Mouse (Mus musculus): ENCODE results near the gene Gypa.
A peak's percentile ranks its signal among the peaks of the same experiment; 100 is the strongest.

Gypa gene

GRCm38 (mm10) chr8:80493523-80494345 lies at the start of gene Gypa:
Gene Gypa, plus strand, starts transcription at chr8:80493781.
- peak; percentile 61 to 84 for DNase-seq (ENCODE audit: low spot score in 2 of 2)

- DNase-seq (ENCODE audit: low spot score in 2 of 2) = no peak
These were observed 49.0 kb upstream of the Gypa start for GRCm38 (mm10) chr8:80444534-80445072.

GRCm38 (mm10) chr8:80447217-80447616 lies 46.4 kb upstream of the Gypa start:
- DNase-seq (ENCODE audit: low spot score in 2 of 2) = no peak

- DNase-seq (ENCODE audit: low spot score in 2 of 2) = no peak
These were observed 41.5 kb upstream of the Gypa start for GRCm38 (mm10) chr8:80451938-80452690.

GRCm38 (mm10) chr8:80463450-80463917 lies 30.1 kb upstream of the Gypa start:
- DNase-seq (ENCODE audit: low spot score in 2 of 2) = no peak

- DNase-seq (ENCODE audit: low spot score in 2 of 2) = peak in 1 of 2 experiments; percentile 17
These were observed 18.6 kb upstream of the Gypa start for GRCm38 (mm10) chr8:80474971-80475370.

- DNase-seq (ENCODE audit: low spot score in 2 of 2) = no peak
These were observed 15.4 kb upstream of the Gypa start for GRCm38 (mm10) chr8:80478156-80478555.

GRCm38 (mm10) chr8:80479129-80479528 lies 14.5 kb upstream of the Gypa start:
- no peak for DNase-seq (ENCODE audit: low spot score in 2 of 2)

GRCm38 (mm10) chr8:80482173-80482572 lies 11.4 kb upstream of the Gypa start:
- DNase-seq (ENCODE audit: low spot score in 2 of 2) = no peak

- DNase-seq (ENCODE audit: low spot score in 2 of 2) = no peak
These were observed 10.5 kb upstream of the Gypa start for GRCm38 (mm10) chr8:80482822-80483774.

GRCm38 (mm10) chr8:80491562-80491961 lies 2.0 kb upstream of the Gypa start:
- no peak for DNase-seq (ENCODE audit: low spot score in 2 of 2)

- peak; percentile 35 to 48 for DNase-seq (ENCODE audit: low spot score in 2 of 2)
These were observed 567 bp upstream of the Gypa start for GRCm38 (mm10) chr8:80492987-80493441.

- no peak for DNase-seq (ENCODE audit: low spot score in 2 of 2)
These were observed 722 bp downstream of the Gypa start for GRCm38 (mm10) chr8:80494346-80494660.

GRCm38 (mm10) chr8:80494819-80495218 lies 1.2 kb downstream of the Gypa start:
- DNase-seq (ENCODE audit: low spot score in 2 of 2) = no peak

GRCm38 (mm10) chr8:80495527-80495926 lies 1.9 kb downstream of the Gypa start:
- DNase-seq (ENCODE audit: low spot score in 2 of 2) = no peak

- no peak for DNase-seq (ENCODE audit: low spot score in 2 of 2)
These were observed 3.7 kb downstream of the Gypa start for GRCm38 (mm10) chr8:80497323-80497722.

- peak; percentile 49 to 71 for DNase-seq (ENCODE audit: low spot score in 2 of 2)
These were observed 6.7 kb downstream of the Gypa start for GRCm38 (mm10) chr8:80500244-80500643.

GRCm38 (mm10) chr8:80500773-80501172 lies 7.2 kb downstream of the Gypa start:
- no peak for DNase-seq (ENCODE audit: low spot score in 2 of 2)

GRCm38 (mm10) chr8:80501283-80501682 lies 7.7 kb downstream of the Gypa start:
- peak; percentile 54 to 66 for DNase-seq (ENCODE audit: low spot score in 2 of 2)

GRCm38 (mm10) chr8:80526382-80527355 lies 33.1 kb downstream of the Gypa start:
- no peak for DNase-seq (ENCODE audit: low spot score in 2 of 2)
